Mouse (Mus musculus): Measurements from ENCODE around the gene Rbl2.

The Rbl2 gene

GRCm38 (mm10) chr8:91069834-91070233 is at the start of gene Rbl2:
Gene Rbl2 (plus strand): TSS chr8:91070057.
- DNase-seq, result peak; percentile 95

GRCm38 (mm10) chr8:91034417-91034816 is 35.4 kb upstream of the Rbl2 start:
- DNase-seq, result peak; percentile 17

- DNase-seq, result no peak
These were observed 33.0 kb upstream of the Rbl2 start for GRCm38 (mm10) chr8:91036905-91037304.

- DNase-seq, result no peak
These were observed 31.2 kb upstream of the Rbl2 start for GRCm38 (mm10) chr8:91038637-91039036.

- no peak for DNase-seq
These were observed 23.5 kb upstream of the Rbl2 start for GRCm38 (mm10) chr8:91046370-91046769.

GRCm38 (mm10) chr8:91051037-91051436 is 18.8 kb upstream of the Rbl2 start:
- no peak for DNase-seq

DNA sequence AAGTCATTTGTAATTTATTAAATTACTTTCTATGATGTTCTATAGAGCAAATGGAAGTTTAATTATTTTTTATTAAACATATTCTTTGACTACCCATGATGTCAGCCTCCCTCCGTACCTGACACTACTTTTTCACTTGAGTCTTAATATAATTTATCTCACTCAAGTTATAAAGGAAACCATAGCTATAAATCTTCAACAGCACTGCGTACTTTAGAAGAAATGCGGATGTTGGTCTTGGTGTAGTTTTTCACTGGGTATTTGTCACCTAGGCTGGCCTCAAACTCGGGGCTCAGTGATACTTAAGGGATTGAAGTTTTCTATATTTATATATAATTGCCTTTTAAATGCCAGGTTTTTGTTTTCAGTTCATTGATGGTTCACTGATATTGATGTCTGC is 15.4 kb upstream of the Rbl2 start:
- DNase-seq, result no peak

DNA sequence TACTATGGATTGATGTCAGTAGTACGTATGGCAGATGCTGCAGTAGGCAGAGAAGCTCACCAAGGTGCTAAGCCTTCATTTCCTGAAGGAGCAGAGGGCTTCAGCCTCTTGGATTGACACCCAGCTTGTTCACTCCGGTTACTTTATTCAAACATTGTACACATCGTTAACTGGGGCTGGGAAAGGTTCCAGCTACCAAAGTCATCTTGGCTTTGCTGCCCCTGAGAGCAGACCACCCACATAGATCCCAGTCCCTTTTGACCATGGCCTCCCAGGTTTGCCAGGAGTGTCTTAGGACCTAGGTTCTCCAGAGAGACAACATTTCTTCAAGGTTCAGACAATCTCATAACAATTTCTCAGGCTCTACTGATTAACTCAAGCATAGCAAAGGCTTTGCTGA is 13.0 kb upstream of the Rbl2 start:
- no peak for DNase-seq

GRCm38 (mm10) chr8:91059086-91059578 is 10.7 kb upstream of the Rbl2 start:
- DNase-seq, result no peak

DNA sequence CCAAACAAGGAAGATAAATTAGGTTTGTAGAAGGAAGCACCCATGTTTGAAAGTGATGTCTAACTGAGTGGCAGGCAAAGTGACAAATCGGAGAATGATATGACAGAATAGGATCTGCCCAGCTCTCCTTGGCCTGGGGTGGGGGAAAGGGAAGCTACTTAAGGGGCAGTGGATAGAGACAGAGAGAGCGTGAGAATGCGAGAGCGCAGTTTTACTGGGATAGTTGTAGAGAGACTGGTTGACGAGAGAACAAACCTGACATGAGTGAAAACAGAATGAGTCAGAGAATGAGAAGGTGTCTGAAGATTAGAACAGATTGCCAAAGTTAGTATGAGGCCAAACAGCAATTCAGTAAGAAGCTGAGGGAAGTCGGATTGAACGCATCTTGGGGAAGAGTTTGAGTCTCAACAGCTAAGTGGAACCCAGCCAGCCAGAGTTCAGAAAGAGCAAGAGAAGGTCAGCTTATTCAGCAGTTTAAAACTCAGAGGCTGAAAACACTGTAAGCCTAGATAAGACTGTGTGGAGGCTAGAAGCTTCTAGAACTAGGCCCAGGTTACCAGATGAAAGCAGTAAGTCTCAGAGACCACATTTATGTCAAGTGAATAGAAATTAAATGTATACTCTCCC is 9.9 kb upstream of the Rbl2 start:
- no peak for DNase-seq

DNA sequence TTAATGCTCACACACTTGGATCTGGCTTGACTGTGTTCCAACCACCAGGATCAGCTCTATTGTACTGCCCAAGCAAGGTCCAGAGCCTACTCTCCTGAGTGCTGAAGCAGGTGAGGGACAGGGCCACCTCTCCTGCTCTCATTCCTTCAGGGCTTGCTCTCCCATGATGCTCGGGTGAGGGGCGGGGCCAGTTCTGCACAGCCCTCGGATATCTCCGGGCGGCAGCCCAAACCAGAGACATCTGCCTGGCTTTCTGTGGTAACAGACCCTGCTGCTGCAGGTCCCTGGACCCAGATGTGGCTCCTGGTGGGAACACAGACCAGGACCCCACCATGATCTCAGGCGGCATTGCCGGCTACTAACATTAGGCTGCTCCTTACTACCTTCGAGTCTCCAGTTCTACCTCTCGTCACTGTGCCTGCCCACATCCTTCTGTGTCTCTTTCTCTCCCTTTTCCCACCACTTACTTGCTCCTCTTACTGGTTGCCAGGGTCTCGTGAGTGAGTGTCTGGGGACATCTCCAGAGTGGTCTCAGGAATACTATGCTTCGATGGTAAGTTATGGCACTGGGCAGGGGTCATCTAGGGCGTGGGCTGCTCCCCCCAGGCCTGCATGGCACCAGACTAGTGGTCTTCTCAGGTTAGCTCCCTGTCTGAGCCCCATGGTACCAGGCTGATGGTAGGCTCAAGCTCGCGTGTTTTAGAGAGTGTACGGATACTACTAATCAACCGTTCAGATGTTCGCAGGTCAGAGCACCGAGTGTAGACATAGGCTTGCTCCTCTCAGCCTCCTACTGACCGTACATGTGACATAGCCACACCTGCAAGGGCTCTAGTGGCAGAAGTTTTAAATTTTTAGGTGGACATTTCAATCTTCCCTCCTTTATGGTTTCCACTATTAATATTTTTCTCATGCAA is 9.0 kb upstream of the Rbl2 start:
- peak; percentile 51 for DNase-seq

- DNase-seq, result no peak
These were observed 4.7 kb upstream of the Rbl2 start for GRCm38 (mm10) chr8:91065179-91065578.

DNA sequence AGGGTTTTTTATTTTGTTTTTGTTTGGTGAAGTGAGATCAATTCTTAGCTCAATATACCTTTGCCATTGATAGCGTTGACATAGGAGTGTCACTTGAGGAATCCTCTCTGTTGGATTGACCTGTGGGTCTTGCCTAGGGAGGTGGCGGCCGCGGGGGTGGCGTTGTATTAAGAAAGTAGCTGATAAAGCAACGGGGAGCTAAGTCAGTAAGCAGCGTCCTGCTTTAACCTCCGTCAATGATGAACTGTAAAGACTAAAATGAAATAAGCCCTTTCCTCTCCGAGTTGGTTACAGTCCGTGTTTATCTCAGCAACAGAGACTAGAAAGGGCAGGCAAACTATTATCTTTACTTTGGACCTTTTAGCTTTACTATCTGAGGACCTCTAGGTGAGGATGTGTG is 450 bp upstream of the Rbl2 start:
- peak; percentile 29 for DNase-seq

GRCm38 (mm10) chr8:91070275-91070859 is 510 bp downstream of the Rbl2 start:
- DNase-seq, result peak; percentile 80

- DNase-seq, result peak; percentile 62
These were observed 7.4 kb downstream of the Rbl2 start for GRCm38 (mm10) chr8:91077077-91077867.

DNA sequence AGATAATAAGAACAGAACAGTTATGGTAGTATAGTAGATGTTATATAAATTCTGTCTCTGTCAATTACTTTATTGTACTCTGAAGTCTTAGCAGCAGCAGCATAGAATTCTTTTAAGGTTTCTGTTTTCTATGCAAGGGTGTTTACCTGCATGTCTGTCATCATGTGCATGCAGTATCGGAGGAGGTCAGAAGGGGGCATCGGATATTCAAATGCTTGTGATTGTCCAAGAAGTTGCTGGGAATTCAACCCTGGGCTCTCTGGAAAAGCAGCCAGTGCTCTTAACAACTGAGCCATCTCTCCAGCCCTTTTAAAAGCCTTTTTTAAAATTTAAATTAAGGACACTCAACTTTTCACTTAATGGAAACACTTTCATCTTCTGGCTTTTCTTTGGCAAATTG is 9.8 kb downstream of the Rbl2 start:
- peak; percentile 42 for DNase-seq

DNA sequence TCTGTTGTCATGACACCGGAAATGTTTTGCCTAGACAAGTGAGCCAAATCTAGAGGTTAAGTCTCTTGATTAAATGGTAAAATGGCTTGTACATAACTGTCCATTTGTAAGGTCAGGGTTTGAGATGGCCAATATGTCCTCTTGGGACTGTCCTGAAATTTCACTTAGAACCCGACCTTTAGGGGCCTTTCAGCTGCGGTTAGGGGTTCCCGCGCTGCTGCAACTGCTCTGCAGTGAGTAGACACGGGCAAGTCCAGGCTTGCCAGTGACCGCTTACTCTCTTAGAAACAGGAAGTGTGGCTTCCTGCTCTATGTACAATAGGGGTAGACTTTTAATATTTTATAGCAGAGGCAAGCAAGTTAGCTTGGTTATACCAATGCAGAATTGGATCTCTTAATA is 12.1 kb downstream of the Rbl2 start:
- no peak for DNase-seq

GRCm38 (mm10) chr8:91082428-91082827 is 12.6 kb downstream of the Rbl2 start:
- no peak for DNase-seq

DNA sequence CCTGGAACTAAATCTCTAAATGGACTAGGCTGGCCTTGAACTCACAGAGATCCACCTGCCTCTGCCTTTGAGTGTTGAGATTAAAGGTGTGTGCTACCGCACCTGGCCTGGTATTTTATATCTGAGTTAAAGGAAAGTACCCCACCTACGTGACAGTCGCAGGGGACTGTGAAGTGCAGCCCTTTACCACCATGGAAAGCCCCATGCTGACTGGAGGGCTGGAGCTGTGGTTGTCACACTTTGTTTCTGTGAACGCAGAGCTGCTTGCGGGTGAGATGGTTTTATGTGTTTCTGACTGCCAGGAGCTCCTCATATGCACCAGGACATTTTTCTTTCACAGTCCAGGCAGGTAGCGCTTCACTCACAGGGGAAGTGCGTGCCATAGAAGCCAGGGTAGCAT is 18.6 kb downstream of the Rbl2 start:
- no peak for DNase-seq

DNA sequence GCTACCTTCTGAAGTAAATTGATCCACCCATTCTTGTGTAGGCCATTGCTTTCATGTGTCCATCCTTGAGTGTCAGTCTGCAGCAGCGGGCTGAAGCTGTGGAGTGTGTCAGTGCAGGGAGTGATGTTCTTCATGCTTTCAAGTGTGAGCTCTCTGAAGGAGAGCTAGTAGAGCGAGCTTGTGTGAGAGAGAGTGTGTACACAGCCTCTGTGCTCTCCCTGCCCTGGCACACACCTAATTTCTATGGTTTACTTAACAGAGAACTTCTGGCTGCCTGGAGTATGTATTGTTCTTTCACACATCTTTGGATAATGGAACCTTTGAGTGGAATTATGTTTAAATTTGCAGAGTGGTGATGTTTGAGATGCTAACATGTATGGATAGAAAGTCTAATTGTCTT is 19.7 kb downstream of the Rbl2 start:
- DNase-seq, result no peak

DNA sequence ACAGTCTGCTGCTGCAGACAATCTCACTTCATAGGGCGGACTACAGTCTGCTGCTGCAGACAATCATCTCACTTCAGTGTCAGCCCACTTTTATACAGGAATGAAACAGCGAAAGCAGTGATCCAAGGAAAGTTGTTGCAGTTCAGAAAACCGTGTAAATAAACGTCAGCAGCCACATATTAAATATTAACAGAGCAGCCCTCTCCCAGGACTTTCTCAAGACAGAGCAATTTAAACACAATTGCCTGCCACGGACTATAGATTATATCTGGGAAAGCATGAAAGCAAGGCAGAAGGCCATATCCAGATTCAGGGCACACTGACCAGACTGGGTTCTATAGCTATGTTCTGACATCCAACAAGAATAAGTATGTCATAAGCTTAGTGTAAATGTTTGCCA is 24.3 kb downstream of the Rbl2 start:
- DNase-seq, result no peak

DNA sequence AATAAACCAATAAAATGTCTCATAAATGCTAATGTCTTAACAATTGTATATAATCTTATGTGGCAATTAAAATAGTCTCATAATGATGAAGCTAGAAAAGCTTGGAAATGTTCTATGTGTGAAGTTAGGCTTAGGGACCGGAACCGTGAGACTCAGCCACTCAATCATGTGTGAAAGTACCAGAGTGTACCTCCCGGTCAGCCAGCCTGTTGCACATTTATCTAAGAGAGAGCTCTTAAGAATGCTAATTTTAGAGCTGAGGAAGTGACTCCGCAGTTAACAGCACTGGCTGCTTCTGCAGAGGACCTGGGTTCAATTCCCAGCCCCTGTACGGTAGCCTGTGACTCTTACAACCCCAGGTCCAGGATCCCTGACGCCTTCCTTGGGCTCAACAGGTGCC is 28.2 kb downstream of the Rbl2 start:
- DNase-seq, result no peak

- DNase-seq, result no peak
These were observed 36.4 kb downstream of the Rbl2 start for GRCm38 (mm10) chr8:91106271-91106670.
